Mouse (Mus musculus) left cerebral cortex, postnatal 25 days (tissue): ENCODE data around the gene Hsd17b14. TPM values are rescaled to one million over a fixed set of nuclear protein-coding genes. Genes with fewer than 3 reads are reported as not detected.

Source experiments
- DNase-seq, 2 experiments: peaks; one replicate each; pipeline ENCODE4 v3.0.0; 2022; ENCODE audit warnings: low spot score in 2 of 2, mixed read lengths in 1 of 2
- intact Hi-C: fragments of 180-260 bp; cut with DNase I; formaldehyde crosslinking; loops from one replicate; pipeline ENCODE4 v1.15.1; 2025
- total RNA-seq, 2 experiments: library from RNA; stranded (reverse); gene quantifications; 2 replicates each; pipeline ENCODE4 v1.2.3; 2021

Hsd17b14 gene
- total RNA-seq, 2 experiments from 2014 or later, result 0.25 TPM; not detected in 1

GRCm38 (mm10) chr7:45561624-45562520 is 7.2 kb downstream of the Hsd17b14 start:
- intact Hi-C loops, result loop anchor here (2.0 to 5.0 kb wide), 3 partner anchors 31 to 110 kb away; no protein-coding TSS in a partner anchor

GRCm38 (mm10) chr7:45564811-45565210 is 10.1 kb downstream of the Hsd17b14 start:
- DNase-seq, result no peak
- intact Hi-C loops, result loop anchor here (5.0 kb wide), 1 partner anchor 113 kb away; no protein-coding TSS in a partner anchor

More at GRCm38 (mm10) chr7:45561624-45562520, 7.2 kb downstream of the Hsd17b14 start:
- DNase-seq, result no peak

DNA sequence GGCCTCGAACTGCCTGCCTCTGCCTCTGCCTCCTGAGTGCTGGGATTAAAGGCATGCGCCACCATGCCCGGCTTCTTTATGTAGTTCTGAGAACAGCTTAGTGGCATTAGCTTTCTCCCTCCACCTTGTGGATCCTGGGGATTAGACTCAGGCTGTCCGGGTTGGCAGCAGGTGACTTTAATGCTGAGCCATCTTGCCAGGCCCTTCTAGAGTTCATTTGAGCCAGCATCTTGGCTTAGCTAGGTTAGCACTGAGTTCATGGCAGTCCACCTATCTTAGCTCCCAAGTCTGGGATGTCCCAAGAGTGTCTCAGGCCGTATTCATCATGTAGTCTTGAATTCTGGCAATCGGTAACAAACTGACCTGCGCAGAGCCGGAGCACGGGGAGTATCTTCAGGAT is 10.8 kb downstream of the Hsd17b14 start:
- intact Hi-C loops, result no loop called here
- DNase-seq, result no peak

DNA sequence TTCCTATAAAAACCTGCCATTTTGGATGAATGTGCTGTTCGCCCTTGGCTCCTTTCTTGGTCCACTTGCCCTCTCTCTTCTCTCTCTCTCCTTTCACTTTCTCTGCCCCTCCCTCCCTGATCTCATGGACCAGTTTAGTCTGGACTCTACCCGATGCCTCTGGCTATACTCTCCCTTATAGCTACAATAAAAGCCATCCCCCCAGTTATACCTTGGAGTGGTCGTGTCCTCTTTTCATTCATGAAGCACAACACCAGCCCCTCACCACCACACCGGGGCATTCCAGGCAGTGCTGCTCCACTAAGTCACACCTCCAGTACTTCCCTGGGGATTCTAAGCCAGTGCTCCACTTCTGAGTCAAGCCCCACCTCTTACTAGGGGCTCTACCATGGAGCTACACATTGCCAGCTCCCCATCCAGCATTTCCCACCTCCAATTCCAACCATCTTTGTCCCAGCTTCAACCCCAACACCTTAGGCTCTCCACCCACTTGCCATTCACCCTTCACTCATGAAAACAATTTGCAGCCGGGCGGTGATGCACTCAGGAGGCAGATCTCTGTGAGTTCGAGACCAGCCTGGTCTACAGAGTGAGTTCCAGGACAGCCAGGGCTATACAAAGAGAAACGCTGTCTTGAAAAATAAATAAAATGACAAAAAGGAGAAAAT is 12.6 kb downstream of the Hsd17b14 start:
- DNase-seq, result no peak
- intact Hi-C loops, result no loop called here

DNA sequence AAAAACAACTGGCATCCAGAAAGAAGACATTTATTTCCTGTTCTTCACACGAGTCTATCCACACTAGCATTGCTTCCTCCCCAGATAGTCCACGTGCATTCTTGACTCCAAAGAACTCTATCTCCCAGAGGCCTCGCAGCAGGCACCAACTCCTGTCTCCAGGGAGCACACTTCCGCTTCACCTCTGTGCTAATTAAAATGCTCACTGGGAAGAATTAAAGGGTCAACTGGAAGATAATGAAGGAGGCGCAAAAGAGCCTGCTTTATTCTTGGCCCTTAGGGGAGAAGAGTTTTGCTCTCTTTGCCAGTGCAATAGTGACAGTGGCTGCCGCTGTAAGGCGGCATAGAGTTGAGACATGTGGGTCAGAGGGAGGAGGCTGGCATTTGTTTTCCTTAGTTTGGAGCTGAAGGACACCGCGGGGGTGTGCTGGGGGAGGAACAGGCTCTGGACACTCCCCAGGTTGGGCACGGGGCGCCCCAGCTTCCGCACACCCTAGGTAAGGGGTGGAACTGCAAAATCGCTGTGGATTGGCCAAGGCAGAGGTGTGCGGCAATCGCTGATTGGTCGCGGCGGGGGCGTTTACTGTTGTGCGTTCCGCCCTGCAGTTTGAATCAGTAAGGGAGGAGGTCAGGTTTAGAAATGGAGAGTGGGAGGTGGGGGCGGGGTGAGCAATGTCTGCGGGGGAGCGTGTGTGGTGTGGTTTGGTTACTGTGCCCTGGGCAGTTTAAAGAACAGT is 13.3 kb downstream of the Hsd17b14 start:
- peak; percentile 86 to 92 for DNase-seq
- intact Hi-C loops, result no loop called here

GRCm38 (mm10) chr7:45568601-45569473 is 14.1 kb downstream of the Hsd17b14 start:
- intact Hi-C loops, result no loop called here
- no peak for DNase-seq

- intact Hi-C loops, result no loop called here
- peak; percentile 67 to 68 for DNase-seq
Observed at GRCm38 (mm10) chr7:45570103-45570741, 15.5 kb downstream of the Hsd17b14 start, which contains the start of gene Bcat2. Gene Bcat2 (plus strand): TSS chr7:45570153.

- intact Hi-C loops, result no loop called here
- no peak for DNase-seq
Observed at GRCm38 (mm10) chr7:45571966-45572365, 17.3 kb downstream of the Hsd17b14 start.

DNA sequence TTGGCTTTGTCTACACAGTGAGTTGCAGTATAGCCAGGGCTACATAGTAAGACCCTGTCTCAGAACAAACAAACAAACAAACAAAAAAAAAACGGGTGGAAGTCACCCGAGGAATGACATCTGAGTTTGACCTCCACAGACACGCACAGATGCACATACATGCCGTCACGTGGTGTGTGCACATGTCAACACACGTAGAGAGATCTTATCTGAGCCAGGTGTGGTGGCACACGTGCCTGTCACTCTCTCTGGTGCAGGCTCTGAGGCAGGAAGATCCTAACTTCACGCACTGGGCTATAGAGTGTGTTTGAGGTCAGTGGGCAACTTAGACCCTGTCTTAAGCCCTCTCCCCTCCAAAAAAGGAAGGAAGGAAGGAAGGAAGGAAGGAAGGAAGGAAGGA is 19.3 kb downstream of the Hsd17b14 start:
- intact Hi-C loops, result no loop called here
- DNase-seq, result no peak

GRCm38 (mm10) chr7:45574472-45575379 is 20.0 kb downstream of the Hsd17b14 start:
- intact Hi-C loops, result no loop called here
- DNase-seq, result no peak

DNA sequence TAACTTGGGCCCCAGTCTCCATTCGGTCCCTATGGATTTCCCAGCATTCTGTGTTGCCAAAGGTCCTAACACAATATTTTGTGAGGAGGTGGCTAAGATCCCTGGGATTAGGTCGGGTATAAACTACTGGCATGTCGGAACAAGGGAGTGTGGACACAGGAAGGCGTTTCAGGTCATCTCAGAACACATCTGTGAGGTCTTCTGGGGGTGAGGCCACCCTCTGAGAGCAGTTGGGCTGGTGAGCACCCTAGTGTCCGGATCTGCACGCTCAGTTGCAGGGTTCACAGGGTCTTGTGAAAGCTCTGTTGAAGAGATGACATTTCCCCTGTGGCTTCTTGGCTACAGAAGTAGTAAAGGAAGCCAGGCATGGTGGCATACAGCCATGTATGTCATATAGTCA is 31.2 kb downstream of the Hsd17b14 start:
- DNase-seq, result no peak
- intact Hi-C loops, result no loop called here

GRCm38 (mm10) chr7:45587631-45588592 is 33.2 kb downstream of the Hsd17b14 start:
- DNase-seq, result no peak
- intact Hi-C loops, result no loop called here

- DNase-seq, result peak; percentile 94 to 100
- intact Hi-C loops, result no loop called here
Observed at GRCm38 (mm10) chr7:45589173-45589572, 34.5 kb downstream of the Hsd17b14 start.

- intact Hi-C loops, result loop anchor here (5.0 kb wide), 1 partner anchor 92 kb away; the partner anchor contains the start of gene Ntn5
Observed at GRCm38 (mm10) chr7:45589898-45590297, 35.2 kb downstream of the Hsd17b14 start.

DNA sequence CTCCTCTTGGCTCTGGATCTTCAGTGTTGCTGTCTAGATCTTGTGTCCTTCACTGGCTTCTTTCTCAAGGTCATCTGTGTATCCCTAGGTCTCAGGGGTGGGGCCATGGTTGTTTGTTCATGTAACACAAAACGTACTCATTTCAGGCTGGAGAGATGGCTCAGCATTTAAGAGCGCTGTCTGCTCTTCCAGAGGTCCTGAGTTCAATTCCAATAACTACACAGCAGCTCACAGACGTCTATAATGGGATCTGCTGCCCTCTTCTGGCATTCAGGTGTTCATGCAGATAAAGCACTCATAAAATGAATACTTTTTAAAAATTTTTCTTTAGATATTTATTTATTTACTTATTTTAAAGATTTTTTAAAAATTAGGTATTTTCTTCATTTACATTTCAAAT is 36.2 kb downstream of the Hsd17b14 start:
- intact Hi-C loops, result loop anchor here (5.0 kb wide), 1 partner anchor 91 kb away; the partner anchor contains the start of gene Ntn5
- no peak for DNase-seq

More at GRCm38 (mm10) chr7:45589898-45590297, 35.2 kb downstream of the Hsd17b14 start:
- no peak for DNase-seq

- intact Hi-C loops, result loop anchor here (2.0 to 5.0 kb wide), 2 partner anchors 31 to 90 kb away; partner anchors contain the start of gene Ntn5
- DNase-seq, result no peak
Observed at GRCm38 (mm10) chr7:45591880-45592279, 37.2 kb downstream of the Hsd17b14 start.
